Mouse (Mus musculus) B cell, adult 2 months (primary cell): ENCODE results near the gene Lhx1.

Experiments used
- DNase-seq, 2 experiments: peaks; one replicate each; pipeline ENCODE4 v3.0.0; 2022

The Lhx1 gene

GRCm38 (mm10) chr11:84524511-84525270 lies 644 bp downstream of the Lhx1 start:
- peak in 1 of 2 experiments; percentile 21 for DNase-seq

GRCm38 (mm10) chr11:84523841-84524510 lies 1.4 kb downstream of the Lhx1 start:
- DNase-seq = peak; percentile 34 to 36

DNA sequence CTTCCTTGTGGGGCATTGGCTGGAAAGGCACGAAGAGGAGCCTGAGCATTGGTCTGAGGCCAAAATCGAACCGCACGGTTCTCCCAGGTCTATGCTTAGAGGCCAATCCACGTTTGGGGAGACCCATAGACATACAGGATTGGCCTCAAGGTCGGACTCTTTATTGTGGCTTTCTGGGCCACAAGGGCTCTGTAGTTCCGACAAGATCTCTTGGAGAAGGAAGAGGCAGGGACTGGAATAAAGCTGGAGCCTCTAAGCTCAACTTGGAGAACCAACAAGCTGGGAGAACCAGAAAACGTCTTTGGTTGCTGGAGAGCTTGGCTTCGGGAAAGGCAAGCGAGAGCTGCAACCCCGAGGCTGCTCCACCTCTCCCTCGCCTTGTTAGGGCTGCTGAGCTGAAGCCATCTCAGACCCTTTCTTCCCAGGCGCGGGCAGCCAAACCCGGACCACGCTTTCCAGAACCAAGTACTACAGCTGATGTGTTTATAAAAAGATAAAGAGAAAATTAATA lies 2.0 kb downstream of the Lhx1 start:
- no peak for DNase-seq

- DNase-seq = peak in 1 of 2 experiments; percentile 41
Measured at GRCm38 (mm10) chr11:84522577-84523320, 2.6 kb downstream of the Lhx1 start.

DNA sequence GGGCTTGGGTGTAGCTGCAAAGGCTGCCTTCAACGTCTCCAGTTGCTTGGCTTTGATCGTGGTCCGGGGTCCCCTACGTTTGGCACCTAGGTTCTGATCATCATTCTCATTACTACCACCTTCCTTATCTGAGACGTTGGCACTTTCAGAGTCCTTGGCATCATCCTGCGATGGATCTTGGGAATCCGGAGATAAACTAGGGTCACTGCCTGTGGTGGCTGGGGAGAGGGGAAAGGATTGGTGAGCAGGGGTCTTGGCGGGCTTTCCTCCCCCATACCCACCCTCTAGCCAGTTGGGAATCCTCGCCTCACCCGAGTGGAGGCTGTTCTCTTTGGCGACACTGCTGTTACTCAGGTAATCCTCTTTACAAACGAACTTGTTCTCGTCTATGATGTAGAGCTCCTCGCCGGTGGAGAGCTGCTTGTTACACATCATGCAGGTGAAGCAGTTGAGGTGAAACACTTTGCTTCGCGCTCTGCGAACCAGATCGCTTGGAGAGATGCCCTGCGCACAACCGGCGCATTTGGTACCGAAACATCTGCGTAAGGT lies 3.5 kb downstream of the Lhx1 start:
- peak in 1 of 2 experiments; percentile 12 for DNase-seq

DNA sequence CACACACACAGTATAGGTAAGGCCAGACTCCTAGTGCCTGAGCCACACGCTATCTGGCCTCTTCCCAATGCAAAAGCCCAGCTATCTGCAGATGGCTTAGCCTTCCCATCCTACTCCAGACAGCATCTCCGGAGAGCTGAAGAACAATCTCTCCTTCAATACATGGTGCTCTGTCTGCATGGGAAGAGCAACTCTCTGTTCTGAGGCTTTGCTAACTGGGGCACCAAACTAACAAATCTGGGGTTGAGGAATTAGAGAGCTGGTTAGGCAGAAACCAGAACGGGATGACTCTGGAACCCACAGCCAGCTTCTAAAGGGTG lies 4.3 kb downstream of the Lhx1 start:
- DNase-seq = no peak

- no peak for DNase-seq
Measured at GRCm38 (mm10) chr11:84520269-84521070, 4.9 kb downstream of the Lhx1 start.

GRCm38 (mm10) chr11:84519576-84520268 lies 5.6 kb downstream of the Lhx1 start:
- DNase-seq = peak in 1 of 2 experiments; percentile 27

- DNase-seq = peak in 1 of 2 experiments; percentile 12
Measured at GRCm38 (mm10) chr11:84519036-84519435, 6.3 kb downstream of the Lhx1 start.

DNA sequence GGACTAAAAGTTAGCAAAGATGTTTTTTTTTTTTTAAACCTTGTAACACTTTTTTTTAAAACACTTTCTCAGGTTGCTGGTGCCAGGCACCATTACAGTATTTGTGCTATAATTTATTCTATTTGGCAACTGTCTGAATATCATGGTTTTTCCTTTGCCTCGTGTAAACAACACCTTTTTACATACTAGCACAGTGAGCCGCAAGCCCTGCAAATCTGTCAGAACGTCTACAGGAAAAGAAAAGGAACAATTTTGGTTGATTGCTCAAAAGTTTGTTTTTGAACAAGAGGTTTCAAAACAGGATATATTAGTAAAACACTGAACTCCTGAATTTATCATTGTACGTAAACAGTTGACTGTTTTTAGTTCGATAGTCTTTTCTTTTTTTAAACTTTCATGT lies 7.1 kb downstream of the Lhx1 start:
- DNase-seq = no peak

GRCm38 (mm10) chr11:84517431-84517830 lies 7.9 kb downstream of the Lhx1 start:
- DNase-seq = no peak

DNA sequence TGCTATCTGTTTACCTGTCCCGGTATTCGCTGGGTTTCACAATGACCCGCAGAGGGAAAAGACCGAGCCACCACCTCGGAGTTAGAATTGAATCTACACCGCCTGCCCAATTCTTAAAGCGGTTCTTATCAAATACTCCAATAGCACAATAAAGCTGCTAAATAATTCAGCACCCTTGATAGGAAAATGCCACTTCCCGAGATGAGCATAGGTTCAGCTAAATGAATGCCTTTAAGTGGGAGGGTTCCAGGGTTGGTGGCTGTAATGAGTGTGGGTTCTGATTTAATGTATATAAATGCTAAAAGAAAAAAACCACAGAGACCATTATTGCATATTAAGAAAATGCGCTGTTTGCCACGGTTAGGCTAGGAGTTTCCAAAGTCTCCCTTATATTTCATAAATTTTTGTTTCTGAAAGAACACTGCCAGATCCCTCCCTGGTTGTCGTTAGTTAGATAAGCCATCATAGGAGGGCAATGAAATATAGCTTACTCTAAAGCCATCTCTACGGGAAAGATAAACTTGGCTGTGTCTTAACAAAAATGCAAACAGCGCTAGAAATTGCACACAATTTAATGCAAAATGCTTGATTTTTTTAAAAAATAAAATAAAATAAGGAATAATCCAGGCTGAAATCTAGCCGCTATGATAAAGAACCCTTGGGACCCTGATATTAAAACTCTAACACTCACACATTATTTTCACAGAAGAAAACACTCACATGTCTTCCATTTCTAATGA lies 8.7 kb downstream of the Lhx1 start:
- DNase-seq = no peak

DNA sequence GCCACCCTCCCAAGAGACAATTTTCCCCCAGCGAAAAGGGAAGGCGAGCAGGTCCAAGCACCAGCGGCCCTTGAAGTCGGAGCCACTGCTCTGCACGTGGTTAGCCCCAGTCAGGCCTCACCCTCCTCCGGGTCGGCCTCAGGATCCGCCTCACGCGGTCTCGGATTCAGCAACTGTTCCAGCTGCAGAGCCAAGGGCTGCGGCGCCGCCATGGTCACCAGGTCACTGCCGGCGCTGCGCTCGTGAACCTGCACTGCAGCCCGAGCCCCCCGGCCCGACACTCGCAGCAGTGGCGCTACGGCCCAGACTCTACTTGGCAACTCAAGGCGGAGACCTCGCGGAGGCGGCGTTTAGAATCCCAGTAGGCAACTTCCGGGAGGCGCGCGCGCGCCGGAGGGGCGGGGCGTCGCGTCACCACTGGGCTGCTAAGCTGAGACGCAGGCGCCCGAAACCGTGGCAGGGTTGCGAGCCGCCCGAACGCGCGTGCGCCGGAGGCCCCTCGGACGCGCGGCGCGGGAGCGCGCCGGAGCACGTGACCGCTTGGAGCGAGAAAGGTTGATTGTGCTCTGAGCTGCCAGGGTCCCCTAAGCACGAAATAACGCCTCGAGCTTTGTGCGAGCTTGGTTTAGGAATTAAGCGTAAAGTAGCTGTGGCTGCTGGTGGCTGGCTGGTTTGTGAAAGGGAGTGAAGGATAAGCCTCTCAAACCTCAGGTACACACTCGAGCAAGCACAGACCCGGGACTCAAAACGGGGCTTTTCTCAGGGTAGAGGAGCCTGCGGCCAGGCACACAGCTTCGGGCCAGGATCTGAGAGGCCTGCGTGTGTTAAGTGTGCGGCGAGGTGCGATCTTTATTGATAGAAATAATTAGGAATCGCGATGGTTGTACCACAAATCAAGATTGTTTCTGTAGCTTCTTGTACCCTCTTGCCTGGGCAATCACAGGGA lies 11.9 kb downstream of the Lhx1 start, which contains the start of gene Aatf:
TSS of gene Aatf (minus strand) at position 352 of the 946 bp plus-strand sequence.
- peak; percentile 97 to 98 for DNase-seq

DNA sequence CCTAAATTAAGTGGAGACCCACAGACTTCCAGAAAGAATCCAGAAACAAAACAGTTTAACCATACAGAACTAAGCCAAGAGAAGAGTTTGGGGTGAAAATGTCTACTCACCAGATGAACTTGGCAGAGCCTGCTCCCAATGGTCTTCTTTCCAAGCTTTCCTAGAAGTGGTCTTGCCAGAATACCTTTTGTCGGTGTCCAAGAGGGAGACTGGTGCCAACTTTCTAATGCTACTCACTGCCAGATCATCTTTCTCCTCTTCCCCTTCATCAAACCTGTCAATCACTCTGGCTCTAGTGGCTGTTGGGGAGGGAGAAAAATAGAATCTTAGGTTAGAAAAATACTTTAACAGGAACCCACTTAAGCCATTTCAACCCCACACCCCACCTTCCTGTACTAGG lies 13.3 kb downstream of the Lhx1 start:
- DNase-seq = no peak

- peak in 1 of 2 experiments; percentile 16 for DNase-seq
Measured at GRCm38 (mm10) chr11:84504296-84504695, 21.0 kb downstream of the Lhx1 start.

DNA sequence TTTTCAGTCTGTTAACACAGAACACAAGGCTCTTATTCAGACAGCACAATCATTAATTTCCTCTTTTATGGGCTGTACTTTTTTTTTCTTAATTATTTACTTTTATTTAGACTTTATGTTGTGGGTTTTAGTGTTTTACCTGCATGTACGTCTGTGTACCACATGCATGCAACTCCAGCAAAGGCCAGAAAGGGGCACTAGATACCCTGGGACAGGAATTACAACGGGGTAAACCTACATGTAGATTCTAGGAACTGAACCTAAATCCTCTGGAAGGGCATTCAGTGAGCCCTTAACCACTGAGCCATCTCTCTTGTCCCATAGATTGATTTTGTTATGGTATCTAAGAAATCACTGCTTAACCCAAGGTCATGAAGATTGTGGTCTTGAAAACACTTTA lies 27.4 kb downstream of the Lhx1 start:
- peak; percentile 10 to 25 for DNase-seq

GRCm38 (mm10) chr11:84496901-84497300 lies 28.4 kb downstream of the Lhx1 start:
- DNase-seq = no peak

- DNase-seq = no peak
Measured at GRCm38 (mm10) chr11:84495774-84496173, 29.6 kb downstream of the Lhx1 start.

GRCm38 (mm10) chr11:84481661-84482060 lies 43.7 kb downstream of the Lhx1 start:
- DNase-seq = no peak

- no peak for DNase-seq
Measured at GRCm38 (mm10) chr11:84480451-84480850, 44.9 kb downstream of the Lhx1 start.
